Mouse (Mus musculus) CH12.LX (cell line): Measurements from ENCODE around the gene Nfix. TPM values are rescaled to one million over a fixed set of nuclear protein-coding genes. Genes with fewer than 3 reads are reported as not detected.

Experiments used
- DNase-seq: peaks from one replicate; pipeline ENCODE4 v3.0.0-alpha.2; 2013; ENCODE audit errors: extremely low read depth
- H3K27ac ChIP-seq: 2 replicates; pipeline ENCODE4 v1.5.1; 2012; ENCODE audit warnings: low read depth, mild to moderate bottlenecking, control low read depth, moderate library complexity; ENCODE audit not compliant: insufficient read depth
- H3K27me3 ChIP-seq: replicated peaks from 2 replicates; pipeline ENCODE3; 2012; ENCODE audit warnings: inconsistent platforms
- H3K36me3 ChIP-seq, 2 experiments: replicated peaks in 1 of 2; 2 replicates each; pipeline versions ENCODE3 to v1.6.1; 2012; ENCODE audit warnings: inconsistent platforms in 1 of 2, low read length in 1 of 2, mild to moderate bottlenecking in 1 of 2, mixed read lengths in 1 of 2, moderate library complexity in 1 of 2; ENCODE audit not compliant: control insufficient read depth in 1 of 2, insufficient read depth in 1 of 2
- H3K4me1 ChIP-seq, 2 experiments: 2 replicates each; pipeline ENCODE4 v1.6.1; 2012; ENCODE audit warnings: inconsistent platforms in 1 of 2, moderate library complexity in 1 of 2; ENCODE audit not compliant: insufficient read depth in 2 of 2, control insufficient read depth in 1 of 2
- H3K4me2 ChIP-seq: 2 replicates; pipeline ENCODE4 v1.6.1; 2012; ENCODE audit warnings: low read depth, mild to moderate bottlenecking, control low read depth; ENCODE audit not compliant: poor library complexity, insufficient read depth, severe bottlenecking
- H3K4me3 ChIP-seq, 3 experiments: fragments of 150-350 bp in 1 of 3; sonication (generic) in 1 of 3; replicated peaks in 1 of 3; 2 replicates each; pipeline versions ENCODE3 to v1.5.1; 2011 to 2012; ENCODE audit warnings: low read depth in 2 of 3, low read length in 2 of 3, mild to moderate bottlenecking in 2 of 3, moderate library complexity in 2 of 3, control low read depth in 1 of 3, improper control_type of control experiment in 1 of 3, inconsistent platforms in 1 of 3, mixed read lengths in 1 of 3; ENCODE audit not compliant: poor library complexity in 1 of 3
- H3K79me2 ChIP-seq: replicated peaks from 2 replicates; pipeline ENCODE4 v1.6.1; 2012; ENCODE audit warnings: mild to moderate bottlenecking, moderate library complexity; ENCODE audit not compliant: control insufficient read depth, poor library complexity, insufficient read depth, severe bottlenecking; ENCODE audit errors: extremely low read depth
- H3K9ac ChIP-seq: 2 replicates; pipeline ENCODE4 v1.6.1; 2012; ENCODE audit warnings: low read depth, mild to moderate bottlenecking, control low read depth, moderate library complexity; ENCODE audit not compliant: insufficient read depth
- H3K9me3 ChIP-seq: replicated peaks from 2 replicates; pipeline ENCODE3; 2012; ENCODE audit warnings: low read length, inconsistent platforms, mixed read lengths
- BHLHE40 ChIP-seq: IDR thresholded peaks from 2 replicates; pipeline ENCODE4 v1.6.1; 2011; ENCODE audit warnings: mild to moderate bottlenecking, low read depth, low read length, improper control_type of control experiment
- CHD2 ChIP-seq: IDR thresholded peaks from 2 replicates; pipeline ENCODE4 v1.6.1; 2011; ENCODE audit warnings: low read length, improper control_type of control experiment
- ELF1 ChIP-seq: IDR thresholded peaks from 2 replicates; pipeline ENCODE4 v1.6.1; 2014; ENCODE audit warnings: low read depth, mild to moderate bottlenecking, inconsistent platforms, low read length, improper control_type of control experiment
- ETS1 ChIP-seq: conservative IDR thresholded peaks from 2 replicates; pipeline ENCODE4 v1.6.1; 2012; ENCODE audit warnings: low read depth, mild to moderate bottlenecking, inconsistent platforms, low read length, improper control_type of control experiment, moderate library complexity
- HCFC1 ChIP-seq: IDR thresholded peaks from 2 replicates; pipeline ENCODE4 v1.6.1; 2012; ENCODE audit warnings: low read depth, mild to moderate bottlenecking, inconsistent platforms, low read length, improper control_type of control experiment
- JUND ChIP-seq: conservative IDR thresholded peaks from 2 replicates; pipeline ENCODE4 v1.6.1; 2011; ENCODE audit warnings: low read depth, low read length, improper control_type of control experiment
- KAT2A ChIP-seq: IDR thresholded peaks from 2 replicates; pipeline ENCODE4 v1.6.1; 2012; ENCODE audit warnings: low read length, improper control_type of control experiment, inconsistent platforms; ENCODE audit not compliant: insufficient replicate concordance
- MAX ChIP-seq: IDR thresholded peaks from 2 replicates; pipeline ENCODE4 v1.6.1; 2011; ENCODE audit warnings: low read length, improper control_type of control experiment
- MEF2A ChIP-seq: IDR thresholded peaks from 2 replicates; pipeline ENCODE4 v1.6.1; 2014; ENCODE audit warnings: low read depth, mild to moderate bottlenecking, inconsistent platforms, low read length, improper control_type of control experiment, borderline replicate concordance
- MYC ChIP-seq: IDR thresholded peaks from 2 replicates; pipeline ENCODE4 v1.6.1; 2011; ENCODE audit warnings: low read depth, mild to moderate bottlenecking, improper control_type of control experiment, low read length
- NRF1 ChIP-seq: IDR thresholded peaks from 2 replicates; pipeline ENCODE4 v1.6.1; 2014; ENCODE audit warnings: low read depth, mild to moderate bottlenecking, inconsistent platforms, low read length, improper control_type of control experiment, moderate library complexity
- PAX5 ChIP-seq: IDR thresholded peaks from 2 replicates; pipeline ENCODE4 v1.6.1; 2012; ENCODE audit warnings: low read length, inconsistent platforms, mixed read lengths
- TCF12 ChIP-seq: IDR thresholded peaks from 2 replicates; pipeline ENCODE4 v1.6.1; 2014; ENCODE audit warnings: low read depth, mild to moderate bottlenecking, inconsistent platforms, low read length, improper control_type of control experiment
- USF1 ChIP-seq: IDR thresholded peaks from 2 replicates; pipeline ENCODE4 v1.6.1; 2014; ENCODE audit warnings: low read depth, mild to moderate bottlenecking, inconsistent platforms, low read length, improper control_type of control experiment
- USF2 ChIP-seq: conservative IDR thresholded peaks from 2 replicates; pipeline ENCODE4 v1.6.1; 2011; ENCODE audit warnings: low read depth, low read length, improper control_type of control experiment
- ZC3H11A ChIP-seq: IDR thresholded peaks from 2 replicates; pipeline ENCODE4 v1.6.1; 2012; ENCODE audit warnings: low read depth, mild to moderate bottlenecking, inconsistent platforms, low read length, improper control_type of control experiment
- ZKSCAN1 ChIP-seq: IDR thresholded peaks from 2 replicates; pipeline ENCODE4 v1.6.1; 2012; ENCODE audit warnings: low read depth, inconsistent platforms, low read length, improper control_type of control experiment, borderline replicate concordance
- ZMIZ1 ChIP-seq: IDR thresholded peaks from 2 replicates; pipeline ENCODE4 v1.6.1; 2012; ENCODE audit warnings: low read depth, mild to moderate bottlenecking, inconsistent platforms, low read length, improper control_type of control experiment
- ZNF384 ChIP-seq: IDR thresholded peaks from 2 replicates; pipeline ENCODE4 v1.6.1; 2012; ENCODE audit warnings: low read depth, low read length, improper control_type of control experiment, inconsistent platforms
- dilution Hi-C: fragments of 300-500 bp; cut with MboI; formaldehyde crosslinking; loops from 2 replicates; pipeline ENCODE4 v1.14.3; 2020; ENCODE audit warnings: low sequenced_read_pairs; ENCODE audit not compliant: extremely low pct_unique_long_range_greater_than_20kb, extremely low pct_ligation_motif_present
- in situ Hi-C: fragments of 300-500 bp; cut with MboI; formaldehyde crosslinking; loops from 3 replicates; pipeline ENCODE4 v1.14.3; 2019; ENCODE audit warnings: low sequenced_read_pairs, low pct_ligation_motif_present, low pct_unique_long_range_greater_than_20kb, mixed read lengths
- polyA plus RNA-seq: library from polyadenylated mRNA; unstranded; fragments of >175 nt; gene quantifications from 2 replicates; pipeline ENCODE4 v1.2.1, GENCODE M21; 2012; ENCODE audit warnings: low read depth; ENCODE audit not compliant: insufficient read length
- total RNA-seq, 2 experiments: library from RNA; depleted of rRNA; stranded (reverse); fragments of 300-350 nt in 1 of 2; fragments of >200 nt in 1 of 2; gene quantifications; 2 replicates each; pipeline ENCODE4 v1.2.3; 2012 to 2014

Nfix gene
- 0.76 and 1.1 TPM in 2 replicates for total RNA-seq (2012; rRNA removed)
- total RNA-seq (2014; rRNA removed) = 0.09 and 0.19 TPM in 2 replicates
- polyA plus RNA-seq = 8.6 and 10.5 TPM in 2 replicates

GRCm38 (mm10) chr8:84799999-84800831 lies at the start of gene Nfix:
Nfix (minus strand) TSS chr8:84800344.
- peak within 1 kb of the TSS; percentile 16 to 81 (median 50) for H3K4me3 ChIP-seq
- no peaks in the 10 kb centered on the region for H3K79me2 ChIP-seq
- dilution Hi-C loops = no loop called here
- no peaks in the 10 kb centered on the region for H3K36me3 ChIP-seq
- H3K27me3 ChIP-seq = peaks cover 82% of the 10 kb centered on the region
- H3K9me3 ChIP-seq = peaks cover 7% of the 10 kb centered on the region
- H3K4me2 ChIP-seq = peak within 1 kb of the TSS; percentile 84
- no peak for TF ChIP-seq KAT2A
- TF ChIP-seq PAX5 = no peak
- TF ChIP-seq MAX = peak; percentile 64; the same call in 1 of the 2 replicates
- no peak for TF ChIP-seq TCF12
- TF ChIP-seq BHLHE40 = peak; percentile 86
- no peak for TF ChIP-seq ZMIZ1
- TF ChIP-seq MYC = peak; percentile 67
- TF ChIP-seq ELF1 = no peak
- in situ Hi-C loops = no loop called here
- H3K9ac ChIP-seq = peak within 1 kb of the TSS; percentile 16; the same call in 1 of the 2 replicates
- no peak within 1 kb of the TSS for H3K27ac ChIP-seq
- peaks cover 3 to 4% of the 10 kb centered on the region in 2 experiments for H3K4me1 ChIP-seq
- no peak for DNase-seq

- Histone ChIP-seq H3K4me3 (peak overlapping the region in 2 of 3 experiments; percentile 70 to 83), H3K27me3 (no peaks in the 10 kb centered on the region), H3K27ac (no peak overlapping the region), H3K36me3 (peaks cover 24 to 30% of the 10 kb centered on the region in 2 experiments), H3K9me3 (no peaks in the 10 kb centered on the region), H3K4me1 (peaks cover 13 to 34% of the 10 kb centered on the region in 2 experiments), H3K79me2 (peaks cover 31% of the 10 kb centered on the region), H3K9ac (peak overlapping the region; percentile 62), H3K4me2 (peak overlapping the region; percentile 85)
- in situ Hi-C loops = loop anchor here (5.0 kb wide), 1 partner anchor 39 kb away; no protein-coding TSS in a partner anchor
- dilution Hi-C loops = no loop called here
- DNase-seq = no peak
- TF ChIP-seq ZNF384 (no peak), JUND (no peak), ELF1 (no peak), KAT2A (no peak), USF2 (no peak), MAX (no peak), NRF1 (no peak), BHLHE40 (no peak), ZKSCAN1 (no peak), MEF2A (no peak), ZC3H11A (no peak), USF1 (peak; percentile 16; the same call in 1 of the 2 replicates), CHD2 (peak; percentile 46; the same call in 1 of the 2 replicates), HCFC1 (no peak), PAX5 (no peak), ETS1 (no peak)
These were observed 47.7 kb upstream of the Nfix start for GRCm38 (mm10) chr8:84847684-84848435.
